Comparison of ENCODE assay signal across 7 mouse cellular contexts in the genomic region with DNA sequence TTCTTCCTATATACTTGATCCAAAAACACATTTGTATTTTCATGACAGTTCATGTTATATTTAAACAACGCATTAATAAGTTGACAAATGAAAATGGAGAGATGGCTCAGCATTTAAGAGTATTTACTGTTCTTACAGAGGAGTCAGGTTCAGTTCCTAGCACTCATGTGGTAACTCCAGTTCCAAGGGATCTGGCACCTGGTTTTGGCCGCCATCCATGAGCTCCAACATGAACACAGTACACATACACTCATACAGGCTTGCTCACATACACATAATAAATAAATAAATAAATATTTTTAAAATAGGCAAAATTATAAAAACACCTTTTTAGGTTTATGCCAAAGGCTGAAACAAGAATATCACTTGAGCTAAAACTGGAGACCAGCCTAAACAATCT.
"Had no signal": no experiment of that assay in that cellular context is flagged by ENCODE, and none has a peak within 500 bp of the region (broad histone marks: within the 10 kb centered on the region; RNA-seq: fewer than 3 reads in every experiment).

No protein-coding gene starts in this region.

- DNase-seq: lung, adult 2 months; lung, postnatal 14 days; lung, postnatal 36 days; right cerebral cortex, postnatal 14 days; thymus, adult 2 months; thymus, postnatal 25 days; thymus, postnatal 4 days had no signal
